Mouse (Mus musculus): ENCODE measurements around the gene Nmt1. TPM values are rescaled to one million over a fixed set of nuclear protein-coding genes. Genes with fewer than 3 reads are reported as not detected.

Nmt1 gene
- total and polyA plus RNA-seq, 2 experiments from 2014 or later, result 46.6 to 47.6 TPM

- H3K4me2 ChIP-seq (ENCODE audit: low read depth, low read length), result peak overlapping the region; percentile 88
- H3K4me3 ChIP-seq (ENCODE audit: low read depth, low read length), result peak overlapping the region; percentile 88
- ATAC-seq (ENCODE audit: insufficient read depth, low read depth) (no peak; the same call in 1 of the 2 replicates), DNase-seq (ENCODE audit: low spot score) (no peak)
- H3K27ac ChIP-seq (ENCODE audit: low read depth), result peak overlapping the region; percentile 89
- WGBS, result 13% methylated on average over 8 of the region's 8 CpGs
- H3K4me1 ChIP-seq (ENCODE audit: control insufficient read depth, insufficient read depth), result peaks cover 20% of the 10 kb centered on the region
- TF ChIP-seq EP300 (IDR thresholded peaks at IDR 0.05; ENCODE audit: low read depth), result no peak
- TF ChIP-seq CTCF (IDR thresholded peaks at IDR 0.05; ENCODE audit: low read depth), result no peak
- H3K36me3 ChIP-seq (replicated peaks; ENCODE audit: control insufficient read depth, insufficient read depth, low read length), result peaks cover 12% of the 10 kb centered on the region
- H3K27me3 ChIP-seq (ENCODE audit: control insufficient read depth, insufficient read depth, low read length), result no peaks in the 10 kb centered on the region
- H3K9me3 ChIP-seq (replicated peaks; ENCODE audit: control insufficient read depth, low read length), result no peaks in the 10 kb centered on the region
- peak overlapping the region; percentile 78 for H3K9ac ChIP-seq (replicated peaks; ENCODE audit: low read depth, low read length)
Measured at GRCm38 (mm10) chr11:103027570-103028175, 317 bp upstream of the Nmt1 start.

GRCm38 (mm10) chr11:103033030-103033429 is 5.0 kb downstream of the Nmt1 start:
- no peak overlapping the region for H3K4me3 ChIP-seq (ENCODE audit: low read depth, low read length)
- peaks cover 8% of the 10 kb centered on the region for H3K4me1 ChIP-seq (ENCODE audit: control insufficient read depth, insufficient read depth)
- WGBS, result 74% methylated on average over 3 of the region's 3 CpGs
- no peak for DNase-seq (ENCODE audit: low spot score)
- no peaks in the 10 kb centered on the region for H3K9me3 ChIP-seq (replicated peaks; ENCODE audit: control insufficient read depth, low read length)
- no peak overlapping the region for H3K27ac ChIP-seq (ENCODE audit: low read depth)
- H3K36me3 ChIP-seq (replicated peaks; ENCODE audit: control insufficient read depth, insufficient read depth, low read length), result 0 out of 2 replicates have a peak, but pooled peaks cover 13% of the 10 kb centered on the region
- no peak for ATAC-seq (ENCODE audit: insufficient read depth, low read depth)
- TF ChIP-seq EP300 (IDR thresholded peaks at IDR 0.05; ENCODE audit: low read depth), result no peak
- TF ChIP-seq CTCF (IDR thresholded peaks at IDR 0.05; ENCODE audit: low read depth), result no peak
- H3K9ac ChIP-seq (replicated peaks; ENCODE audit: low read depth, low read length), result no peak overlapping the region
- no peaks in the 10 kb centered on the region for H3K27me3 ChIP-seq (ENCODE audit: control insufficient read depth, insufficient read depth, low read length)
- no peak overlapping the region for H3K4me2 ChIP-seq (ENCODE audit: low read depth, low read length)

- H3K36me3 ChIP-seq (replicated peaks; ENCODE audit: control insufficient read depth, insufficient read depth, low read length), result peaks cover 17% of the 10 kb centered on the region; the same call in 1 of the 2 replicates
- DNase-seq (ENCODE audit: low spot score) (no peak), ATAC-seq (ENCODE audit: insufficient read depth, low read depth) (no peak)
- H3K9me3 ChIP-seq (replicated peaks; ENCODE audit: control insufficient read depth, low read length), result no peaks in the 10 kb centered on the region
- no peak overlapping the region for H3K27ac ChIP-seq (ENCODE audit: low read depth)
- TF ChIP-seq EP300 (IDR thresholded peaks at IDR 0.05; ENCODE audit: low read depth) (no peak), CTCF (IDR thresholded peaks at IDR 0.05; ENCODE audit: low read depth) (no peak)
- H3K4me3 ChIP-seq (ENCODE audit: low read depth, low read length), result no peak overlapping the region
- H3K9ac ChIP-seq (replicated peaks; ENCODE audit: low read depth, low read length), result no peak overlapping the region
- H3K4me1 ChIP-seq (ENCODE audit: control insufficient read depth, insufficient read depth), result no peaks in the 10 kb centered on the region
- no peak overlapping the region for H3K4me2 ChIP-seq (ENCODE audit: low read depth, low read length)
- 69% methylated on average over 6 of the region's 6 CpGs for WGBS
- no peaks in the 10 kb centered on the region for H3K27me3 ChIP-seq (ENCODE audit: control insufficient read depth, insufficient read depth, low read length)
Measured at GRCm38 (mm10) chr11:103035007-103035406, 7.0 kb downstream of the Nmt1 start.

GRCm38 (mm10) chr11:103036881-103037465 is 9.0 kb downstream of the Nmt1 start:
- Histone ChIP-seq H3K9me3 (replicated peaks; ENCODE audit: control insufficient read depth, low read length) (no peaks in the 10 kb centered on the region), H3K36me3 (replicated peaks; ENCODE audit: control insufficient read depth, insufficient read depth, low read length) (peaks cover 21% of the 10 kb centered on the region; the same call in 1 of the 2 replicates), H3K4me2 (ENCODE audit: low read depth, low read length) (no peak overlapping the region), H3K9ac (replicated peaks; ENCODE audit: low read depth, low read length) (no peak overlapping the region), H3K27ac (ENCODE audit: low read depth) (no peak overlapping the region), H3K4me1 (ENCODE audit: control insufficient read depth, insufficient read depth) (no peaks in the 10 kb centered on the region), H3K27me3 (ENCODE audit: control insufficient read depth, insufficient read depth, low read length) (no peaks in the 10 kb centered on the region), H3K4me3 (ENCODE audit: low read depth, low read length) (no peak overlapping the region)
- DNase-seq (ENCODE audit: low spot score), result no peak
- ATAC-seq (ENCODE audit: insufficient read depth, low read depth), result no peak
- TF ChIP-seq CTCF (IDR thresholded peaks at IDR 0.05; ENCODE audit: low read depth), result no peak
- WGBS, result 78% methylated on average over 8 of the region's 8 CpGs

- H3K27me3 ChIP-seq (ENCODE audit: control insufficient read depth, insufficient read depth, low read length), result no peaks in the 10 kb centered on the region
- H3K4me2 ChIP-seq (ENCODE audit: low read depth, low read length), result no peak overlapping the region
- no peak overlapping the region for H3K27ac ChIP-seq (ENCODE audit: low read depth)
- no peaks in the 10 kb centered on the region for H3K4me1 ChIP-seq (ENCODE audit: control insufficient read depth, insufficient read depth)
- H3K9me3 ChIP-seq (replicated peaks; ENCODE audit: control insufficient read depth, low read length), result no peaks in the 10 kb centered on the region
- TF ChIP-seq EP300 (IDR thresholded peaks at IDR 0.05; ENCODE audit: low read depth) (no peak), CTCF (IDR thresholded peaks at IDR 0.05; ENCODE audit: low read depth) (no peak)
- peaks cover 22% of the 10 kb centered on the region for H3K36me3 ChIP-seq (replicated peaks; ENCODE audit: control insufficient read depth, insufficient read depth, low read length)
- DNase-seq (ENCODE audit: low spot score) (no peak), ATAC-seq (ENCODE audit: insufficient read depth, low read depth) (no peak)
- H3K9ac ChIP-seq (replicated peaks; ENCODE audit: low read depth, low read length), result no peak overlapping the region
- no peak overlapping the region for H3K4me3 ChIP-seq (ENCODE audit: low read depth, low read length)
- 28% methylated on average over 6 of the region's 6 CpGs for WGBS
Measured at GRCm38 (mm10) chr11:103038037-103038436, 10.0 kb downstream of the Nmt1 start.
